Mouse (Mus musculus) lung, embryonic 14.5 days (tissue): ENCODE results near the gene Ncs1. TPM values are rescaled to one million over a fixed set of nuclear protein-coding genes. Genes with fewer than 3 reads are reported as not detected.

ENCODE experiments used
- ATAC-seq: fragments of 200-750 bp; cut with Nextera tagmentation; 2 replicates; pipeline ENCODE4 v1.8.0; 2017; ENCODE audit warnings: mild to moderate bottlenecking, moderate TSS enrichment, moderate library complexity; ENCODE audit not compliant: insufficient read depth
- DNase-seq: peaks from one replicate; pipeline ENCODE4 v3.0.0-alpha.2; 2015
- H3K27ac ChIP-seq: fragments of 300-500 bp; sonication (generic); 2 replicates; pipeline ENCODE4 v1.5.1; 2014; ENCODE audit warnings: low read depth, mild to moderate bottlenecking, moderate library complexity
- H3K27me3 ChIP-seq: fragments of 300-500 bp; sonication (generic); 2 replicates; pipeline ENCODE4 v1.6.1; 2014; ENCODE audit warnings: low read length, control low read depth; ENCODE audit not compliant: insufficient read depth
- H3K36me3 ChIP-seq: fragments of 300-500 bp; sonication (generic); 2 replicates; pipeline ENCODE4 v1.6.1; 2014; ENCODE audit warnings: control low read depth; ENCODE audit not compliant: insufficient read depth
- H3K4me1 ChIP-seq: fragments of 300-500 bp; sonication (generic); 2 replicates; pipeline ENCODE4 v1.6.1; 2014; ENCODE audit warnings: antibody characterized with exemption, control low read depth; ENCODE audit not compliant: insufficient read depth
- H3K4me2 ChIP-seq: fragments of 300-500 bp; sonication (generic); 2 replicates; pipeline ENCODE4 v1.6.1; 2014; ENCODE audit warnings: mild to moderate bottlenecking
- H3K4me3 ChIP-seq: fragments of 300-500 bp; sonication (generic); 2 replicates; pipeline ENCODE4 v1.5.1; 2014; ENCODE audit warnings: low read depth, low read length
- H3K9ac ChIP-seq: fragments of 300-500 bp; sonication (generic); 2 replicates; pipeline ENCODE4 v1.6.1; 2014
- H3K9me3 ChIP-seq: fragments of 300-500 bp; sonication (generic); 2 replicates; pipeline ENCODE4 v1.6.1; 2016; ENCODE audit warnings: low read depth, low read length, control low read depth
- CTCF ChIP-seq: IDR thresholded peaks from 2 replicates; pipeline ENCODE4 v1.5.1; 2016; ENCODE audit warnings: antibody characterized with exemption, low read depth
- WGBS: fragments of 180-500 bp; shearing (Covaris S2); extraction: QIAGEN DNeasy Blood & Tissue Kit; methylation state at CpG from one replicate; pipeline ENCODE4 v1.1.7; 2014; 5-methylcytosine and 5-hydroxymethylcytosine counted together
- polyA plus RNA-seq: library from polyadenylated mRNA; unstranded; fragments of >200 nt; fragmentation: Nextera tagmentation; extraction: Ambion mirVana; gene quantifications from 2 replicates; pipeline ENCODE4 v1.2.1, GENCODE M21; 2014

The Ncs1 gene
- polyA plus RNA-seq, 1 experiment from 2014 or later, result 28.6 TPM

- H3K27ac ChIP-seq, result no peak overlapping the region
- H3K36me3 ChIP-seq, result no peaks in the 10 kb centered on the region
- DNase-seq (peak; percentile 26), ATAC-seq (no peak)
- 10% methylated on average over 2 of the region's 2 CpGs for WGBS
- no peak overlapping the region for H3K4me2 ChIP-seq
- TF ChIP-seq CTCF, result no peak
- H3K27me3 ChIP-seq, result peaks cover 54% of the 10 kb centered on the region
- H3K4me1 ChIP-seq, result no peaks in the 10 kb centered on the region
- no peak overlapping the region for H3K9ac ChIP-seq
- no peak overlapping the region for H3K4me3 ChIP-seq
- H3K9me3 ChIP-seq, result no peaks in the 10 kb centered on the region
These were observed 72.5 kb downstream of the Ncs1 start for GRCm38 (mm10) chr2:31318162-31318561.

DNA sequence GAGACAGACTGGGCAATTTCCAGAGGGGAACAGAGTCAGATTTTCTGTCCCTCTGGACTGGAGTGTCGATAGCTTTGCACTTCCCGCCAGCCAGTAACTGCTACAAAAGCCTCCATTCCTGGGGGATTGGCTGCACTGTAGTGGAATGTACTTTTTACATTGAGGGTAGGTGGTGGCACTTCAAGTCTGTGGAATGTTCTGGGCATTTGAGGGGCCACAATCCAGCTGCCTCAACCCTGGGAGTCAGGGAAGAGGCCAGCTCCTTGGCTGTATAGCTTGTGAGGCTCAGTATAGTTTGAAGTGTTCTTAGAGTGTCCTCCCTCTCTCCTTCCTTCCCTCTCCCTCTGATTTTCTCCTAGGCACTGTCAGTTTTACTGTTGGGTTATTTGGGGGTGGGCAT, 73.6 kb downstream of the Ncs1 start:
- WGBS, result 61% methylated on average over 2 of the region's 2 CpGs
- Histone ChIP-seq H3K9me3 (no peaks in the 10 kb centered on the region), H3K9ac (no peak overlapping the region), H3K36me3 (no peaks in the 10 kb centered on the region), H3K4me2 (no peak overlapping the region), H3K27ac (no peak overlapping the region), H3K4me1 (no peaks in the 10 kb centered on the region), H3K4me3 (no peak overlapping the region), H3K27me3 (peaks cover 53% of the 10 kb centered on the region)
- DNase-seq, result no peak
- TF ChIP-seq CTCF, result no peak
- no peak for ATAC-seq

DNA sequence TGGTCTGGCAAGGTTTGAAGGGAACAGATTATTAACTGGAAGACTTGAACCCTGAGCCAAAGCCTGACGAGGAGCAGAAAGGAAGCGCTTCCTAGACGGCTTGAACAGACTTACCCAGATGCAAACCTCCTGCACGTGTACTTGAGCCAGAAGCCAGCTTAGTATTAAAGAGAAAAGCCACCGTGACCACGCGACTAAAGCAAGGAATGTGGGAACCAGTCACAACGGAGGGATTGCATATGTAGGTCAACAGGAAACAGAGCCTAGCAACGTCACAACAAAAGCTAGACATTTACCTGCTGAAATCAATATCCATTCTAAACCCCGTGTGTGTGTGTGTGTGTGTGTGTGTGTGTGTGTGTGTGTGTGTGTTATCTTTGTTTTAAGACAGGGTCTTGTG, 81.6 kb downstream of the Ncs1 start:
- no peaks in the 10 kb centered on the region for H3K9me3 ChIP-seq
- no peak overlapping the region for H3K27ac ChIP-seq
- ATAC-seq, result no peak
- H3K36me3 ChIP-seq, result no peaks in the 10 kb centered on the region
- no peak overlapping the region for H3K4me2 ChIP-seq
- H3K9ac ChIP-seq, result no peak overlapping the region
- 61% methylated on average over 10 of the region's 10 CpGs for WGBS
- DNase-seq, result no peak
- H3K4me1 ChIP-seq, result no peaks in the 10 kb centered on the region
- no peak for TF ChIP-seq CTCF
- no peak overlapping the region for H3K4me3 ChIP-seq
- peaks cover 49% of the 10 kb centered on the region for H3K27me3 ChIP-seq

GRCm38 (mm10) chr2:31337706-31338330, 92.2 kb downstream of the Ncs1 start:
- H3K4me1 ChIP-seq, result no peaks in the 10 kb centered on the region
- H3K36me3 ChIP-seq, result no peaks in the 10 kb centered on the region
- H3K9me3 ChIP-seq, result no peaks in the 10 kb centered on the region
- H3K4me3 ChIP-seq, result no peak overlapping the region
- H3K27me3 ChIP-seq, result peaks cover 77% of the 10 kb centered on the region
- no peak for TF ChIP-seq CTCF
- peak; percentile 79 for ATAC-seq
- H3K4me2 ChIP-seq, result no peak overlapping the region
- DNase-seq, result peak; percentile 88
- H3K27ac ChIP-seq, result no peak overlapping the region
- H3K9ac ChIP-seq, result no peak overlapping the region
- 26% methylated on average over 12 of the region's 12 CpGs for WGBS

DNA sequence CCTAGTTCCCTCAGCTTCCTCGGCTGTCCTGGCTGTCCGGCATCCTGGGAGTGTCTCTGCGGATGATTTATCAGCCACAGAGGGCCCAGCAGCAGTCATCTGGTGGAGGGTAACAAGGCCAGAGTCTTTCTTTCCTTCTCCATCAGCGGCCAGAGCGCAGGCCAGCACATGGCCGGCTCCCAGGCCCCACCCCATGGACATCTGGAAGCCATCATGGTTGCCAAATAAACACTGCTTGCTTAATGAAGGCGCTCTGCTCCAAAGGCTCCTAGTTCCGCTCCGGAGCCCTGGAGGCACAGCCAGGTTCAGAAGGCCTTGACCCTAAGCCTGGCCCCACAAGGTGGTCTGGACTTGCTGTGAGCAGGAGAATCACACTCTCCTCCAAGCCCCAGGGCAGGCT, 94.2 kb downstream of the Ncs1 start:
- H3K4me1 ChIP-seq, result no peaks in the 10 kb centered on the region

GRCm38 (mm10) chr2:31341726-31342535, 96.3 kb downstream of the Ncs1 start:
- no peaks in the 10 kb centered on the region for H3K4me1 ChIP-seq
- H3K9me3 ChIP-seq, result no peaks in the 10 kb centered on the region
- no peak overlapping the region for H3K27ac ChIP-seq
- no peak for ATAC-seq
- no peak for TF ChIP-seq CTCF
- H3K4me3 ChIP-seq, result no peak overlapping the region
- H3K4me2 ChIP-seq, result no peak overlapping the region
- H3K9ac ChIP-seq, result no peak overlapping the region
- H3K27me3 ChIP-seq, result peaks cover 54% of the 10 kb centered on the region
- 69% methylated on average over 8 of the region's 8 CpGs for WGBS
- no peaks in the 10 kb centered on the region for H3K36me3 ChIP-seq
- DNase-seq, result no peak

More for the DNA sequence above, 94.2 kb downstream of the Ncs1 start:
- Histone ChIP-seq H3K27ac (no peak overlapping the region), H3K9me3 (no peaks in the 10 kb centered on the region), H3K27me3 (peaks cover 66% of the 10 kb centered on the region), H3K4me3 (no peak overlapping the region), H3K9ac (no peak overlapping the region), H3K36me3 (no peaks in the 10 kb centered on the region), H3K4me2 (no peak overlapping the region)
- ATAC-seq (peak; percentile 70), DNase-seq (peak; percentile 83)
- TF ChIP-seq CTCF, result no peak
- 25% methylated on average over 9 of the region's 9 CpGs for whole genome bisulfite sequencing

Other genes starting within 250 kb of the Ncs1 start
- gene Fnbp1, start 103.8 kb upstream of the Ncs1 start, polyA plus RNA-seq, result 16.8 and 21.1 TPM in 2 replicates
- 23.6 and 24.9 TPM in 2 replicates for gene Gpr107, start 93.5 kb upstream of the Ncs1 start, polyA plus RNA-seq
- 1.1 and 1.3 TPM in 2 replicates for gene Hmcn2, start 68.6 kb downstream of the Ncs1 start, polyA plus RNA-seq
- gene Ass1, start 224.4 kb downstream of the Ncs1 start, polyA plus RNA-seq, result 9.1 and 9.5 TPM in 2 replicates